Mouse (Mus musculus) forebrain, embryonic 13.5 days (tissue): ENCODE results near the gene Slc25a53. TPM values are rescaled to one million over a fixed set of nuclear protein-coding genes. Genes with fewer than 3 reads are reported as not detected.

Source experiments
- ATAC-seq: fragments of 200-750 bp; cut with Nextera tagmentation; 2 replicates; pipeline ENCODE4 v1.8.0; 2017
- H3K27ac ChIP-seq: fragments of 300-500 bp; sonication (generic); 2 replicates; pipeline ENCODE4 v1.5.1; 2015; ENCODE audit warnings: inconsistent platforms, mild to moderate bottlenecking, moderate library complexity
- H3K27me3 ChIP-seq: fragments of 300-500 bp; sonication (generic); 2 replicates; pipeline ENCODE4 v1.6.1; 2015; ENCODE audit warnings: mild to moderate bottlenecking, inconsistent platforms
- H3K36me3 ChIP-seq: fragments of 300-500 bp; sonication (generic); 2 replicates; pipeline ENCODE4 v1.6.1; 2015; ENCODE audit warnings: mild to moderate bottlenecking, inconsistent platforms; ENCODE audit not compliant: poor library complexity, severe bottlenecking
- H3K4me1 ChIP-seq: fragments of 300-500 bp; sonication (generic); 2 replicates; pipeline ENCODE4 v1.6.1; 2015; ENCODE audit warnings: inconsistent platforms
- H3K4me2 ChIP-seq: fragments of 300-500 bp; sonication (generic); 2 replicates; pipeline ENCODE4 v1.6.1; 2015; ENCODE audit warnings: inconsistent platforms, mild to moderate bottlenecking, moderate library complexity
- H3K4me3 ChIP-seq: fragments of 300-500 bp; sonication (generic); 2 replicates; pipeline ENCODE4 v1.5.1; 2015; ENCODE audit warnings: mild to moderate bottlenecking, inconsistent platforms
- H3K9ac ChIP-seq: fragments of 300-500 bp; sonication (generic); 2 replicates; pipeline ENCODE4 v1.6.1; 2015; ENCODE audit warnings: mild to moderate bottlenecking, inconsistent platforms
- H3K9me3 ChIP-seq: fragments of 300-500 bp; sonication (generic); replicated peaks from 2 replicates; pipeline ENCODE4 v1.6.1; 2016; ENCODE audit warnings: inconsistent platforms
- WGBS: fragments of 180-500 bp; shearing (Covaris S2); methylation state at CpG from one replicate; pipeline ENCODE4 v1.1.7; 2015; 5-methylcytosine and 5-hydroxymethylcytosine counted together
- polyA plus RNA-seq: library from polyadenylated mRNA; unstranded; fragments of >200 nt; fragmentation: Nextera tagmentation; extraction: Ambion mirVana; gene quantifications from 2 replicates; pipeline ENCODE4 v1.2.1, GENCODE M21; 2015

The Slc25a53 gene
- polyA plus RNA-seq, result 14.9 and 18.4 TPM in 2 replicates

GRCm38 (mm10) chrX:137038000-137038483, at the start of gene Slc25a53:
Gene Slc25a53, minus strand, starts transcription at chrX:137038302.
- no peaks in the 10 kb centered on the region for H3K9me3 ChIP-seq
- H3K9ac ChIP-seq, result peak within 1 kb of the TSS; percentile 65
- WGBS, result 24% methylated on average over 31 of the region's 31 CpGs
- no peaks in the 10 kb centered on the region for H3K36me3 ChIP-seq
- peak within 1 kb of the TSS; percentile 67 for H3K4me2 ChIP-seq
- peak within 1 kb of the TSS; percentile 69; the same call in 1 of the 2 replicates for H3K27ac ChIP-seq
- no peaks in the 10 kb centered on the region; the same call in 1 of the 2 replicates for H3K4me1 ChIP-seq
- ATAC-seq, result peak; percentile 96
- H3K27me3 ChIP-seq, result no peaks in the 10 kb centered on the region
- peak within 1 kb of the TSS; percentile 50 for H3K4me3 ChIP-seq

- ATAC-seq, result no peak
- H3K27me3 ChIP-seq, result no peaks in the 10 kb centered on the region
- H3K4me2 ChIP-seq, result no peak overlapping the region
These were observed 25.1 kb upstream of the Slc25a53 start for GRCm38 (mm10) chrX:137063202-137063601.

GRCm38 (mm10) chrX:137049425-137050225, 11.5 kb upstream of the Slc25a53 start, which contains the start of gene Fam199x:
Gene Fam199x, plus strand, starts transcription at chrX:137049594.
- no peak within 1 kb of the TSS for H3K27ac ChIP-seq
- WGBS, result 16% methylated on average over 27 of the region's 62 CpGs
- peak within 1 kb of the TSS; percentile 61 for H3K4me3 ChIP-seq
- H3K4me2 ChIP-seq, result peak within 1 kb of the TSS; percentile 67
- no peaks in the 10 kb centered on the region for H3K27me3 ChIP-seq
- H3K9ac ChIP-seq, result peak within 1 kb of the TSS; percentile 76
- peaks cover 5% of the 10 kb centered on the region; the same call in 1 of the 2 replicates for H3K4me1 ChIP-seq
- ATAC-seq, result peak; percentile 97
- H3K36me3 ChIP-seq, result no peaks in the 10 kb centered on the region
- H3K9me3 ChIP-seq, result no peaks in the 10 kb centered on the region

More at GRCm38 (mm10) chrX:137063202-137063601, 25.1 kb upstream of the Slc25a53 start:
- H3K9ac ChIP-seq, result no peak overlapping the region
- WGBS, result 62% methylated on average over 9 of the region's 9 CpGs
- H3K9me3 ChIP-seq, result no peaks in the 10 kb centered on the region
- H3K27ac ChIP-seq, result no peak overlapping the region
- H3K4me1 ChIP-seq, result no peaks in the 10 kb centered on the region
- H3K36me3 ChIP-seq, result no peaks in the 10 kb centered on the region
- no peak overlapping the region for H3K4me3 ChIP-seq

- WGBS, result 18% methylated on average over 9 of the region's 11 CpGs
- peaks cover 5% of the 10 kb centered on the region; the same call in 1 of the 2 replicates for H3K4me1 ChIP-seq
- no peaks in the 10 kb centered on the region for H3K36me3 ChIP-seq
- peak overlapping the region; percentile 67 for H3K4me2 ChIP-seq
- no peak overlapping the region for H3K27ac ChIP-seq
- H3K4me3 ChIP-seq, result peak overlapping the region; percentile 61
- no peaks in the 10 kb centered on the region for H3K9me3 ChIP-seq
- peak overlapping the region; percentile 76 for H3K9ac ChIP-seq
- no peaks in the 10 kb centered on the region for H3K27me3 ChIP-seq
- no peak for ATAC-seq
These were observed 10.9 kb upstream of the Slc25a53 start for GRCm38 (mm10) chrX:137049060-137049424.

GRCm38 (mm10) chrX:137038502-137038901, 400 bp upstream of the Slc25a53 start:
- H3K4me2 ChIP-seq, result peak overlapping the region; percentile 67
- no peak overlapping the region for H3K27ac ChIP-seq
- H3K4me1 ChIP-seq, result no peaks in the 10 kb centered on the region; the same call in 1 of the 2 replicates
- peak overlapping the region; percentile 50 for H3K4me3 ChIP-seq
- no peaks in the 10 kb centered on the region for H3K36me3 ChIP-seq
- 0 out of 2 replicates have a peak overlapping the region, but pooled peaks have one; percentile 65 for H3K9ac ChIP-seq
- peak; percentile 24; the same call in 1 of the 2 replicates for ATAC-seq
- no peaks in the 10 kb centered on the region for H3K9me3 ChIP-seq
- WGBS, result 52% methylated on average over 7 of the region's 7 CpGs
- H3K27me3 ChIP-seq, result no peaks in the 10 kb centered on the region

- no peak; the same call in 1 of the 2 replicates for ATAC-seq
- Histone ChIP-seq H3K9ac (peak overlapping the region; percentile 65), H3K27me3 (no peaks in the 10 kb centered on the region), H3K36me3 (no peaks in the 10 kb centered on the region), H3K27ac (no peak overlapping the region), H3K9me3 (no peaks in the 10 kb centered on the region), H3K4me1 (no peaks in the 10 kb centered on the region; the same call in 1 of the 2 replicates), H3K4me2 (peak overlapping the region; percentile 67), H3K4me3 (peak overlapping the region; percentile 50)
- WGBS, result 18% methylated on average over 12 of the region's 12 CpGs
These were observed 567 bp downstream of the Slc25a53 start for GRCm38 (mm10) chrX:137037470-137037999.

- H3K4me2 ChIP-seq, result no peak overlapping the region
- no peak for ATAC-seq
- H3K27ac ChIP-seq, result no peak overlapping the region
- H3K4me1 ChIP-seq, result no peaks in the 10 kb centered on the region; the same call in 1 of the 2 replicates
- H3K27me3 ChIP-seq, result no peaks in the 10 kb centered on the region
- 84% methylated on average over 4 of the region's 4 CpGs for WGBS
- no peak overlapping the region for H3K4me3 ChIP-seq
- no peaks in the 10 kb centered on the region for H3K36me3 ChIP-seq
- no peaks in the 10 kb centered on the region for H3K9me3 ChIP-seq
- H3K9ac ChIP-seq, result no peak overlapping the region
These were observed 3.8 kb downstream of the Slc25a53 start for GRCm38 (mm10) chrX:137034322-137034721.

GRCm38 (mm10) chrX:137031726-137032125, 6.4 kb downstream of the Slc25a53 start:
- 86% methylated on average over 5 of the region's 5 CpGs for WGBS
- Histone ChIP-seq H3K4me3 (no peak overlapping the region), H3K4me1 (no peaks in the 10 kb centered on the region)

GRCm38 (mm10) chrX:137030916-137031315, 7.2 kb downstream of the Slc25a53 start:
- ATAC-seq, result no peak
- 96% methylated on average over 8 of the region's 8 CpGs for WGBS

More at GRCm38 (mm10) chrX:137031726-137032125, 6.4 kb downstream of the Slc25a53 start:
- Histone ChIP-seq H3K9me3 (no peaks in the 10 kb centered on the region), H3K36me3 (no peaks in the 10 kb centered on the region), H3K27ac (no peak overlapping the region), H3K27me3 (no peaks in the 10 kb centered on the region), H3K9ac (no peak overlapping the region), H3K4me2 (no peak overlapping the region)
- no peak for ATAC-seq

GRCm38 (mm10) chrX:137019310-137019709, 18.8 kb downstream of the Slc25a53 start:
- Histone ChIP-seq H3K9ac (no peak overlapping the region), H3K4me1 (no peaks in the 10 kb centered on the region), H3K9me3 (no peaks in the 10 kb centered on the region), H3K27me3 (no peaks in the 10 kb centered on the region), H3K36me3 (no peaks in the 10 kb centered on the region), H3K4me3 (no peak overlapping the region), H3K27ac (no peak overlapping the region), H3K4me2 (no peak overlapping the region)
- 0 out of 2 replicates have a peak, but pooled peaks have one; percentile 16 for ATAC-seq
- 17% methylated on average over 1 of the region's 1 CpGs for WGBS

More at GRCm38 (mm10) chrX:137030916-137031315, 7.2 kb downstream of the Slc25a53 start:
- Histone ChIP-seq H3K4me2 (no peak overlapping the region), H3K9ac (no peak overlapping the region), H3K36me3 (no peaks in the 10 kb centered on the region), H3K9me3 (no peaks in the 10 kb centered on the region), H3K4me3 (no peak overlapping the region), H3K4me1 (no peaks in the 10 kb centered on the region), H3K27me3 (no peaks in the 10 kb centered on the region), H3K27ac (no peak overlapping the region)

GRCm38 (mm10) chrX:137017668-137018067, 20.4 kb downstream of the Slc25a53 start:
- Histone ChIP-seq H3K4me2 (no peak overlapping the region), H3K4me1 (no peaks in the 10 kb centered on the region), H3K27ac (no peak overlapping the region), H3K9me3 (no peaks in the 10 kb centered on the region), H3K4me3 (no peak overlapping the region), H3K27me3 (no peaks in the 10 kb centered on the region), H3K36me3 (no peaks in the 10 kb centered on the region; the same call in 1 of the 2 replicates), H3K9ac (no peak overlapping the region)
- 83% methylated on average over 1 of the region's 1 CpGs for WGBS
- ATAC-seq, result no peak
